Mouse (Mus musculus): ENCODE results near the gene Insrr. TPM values are rescaled to one million over a fixed set of nuclear protein-coding genes. Genes with fewer than 3 reads are reported as not detected.

Insrr gene
- polyA plus RNA-seq (2012; rRNA removed): 0.51 and 0.78 TPM in 2 replicates

DNA sequence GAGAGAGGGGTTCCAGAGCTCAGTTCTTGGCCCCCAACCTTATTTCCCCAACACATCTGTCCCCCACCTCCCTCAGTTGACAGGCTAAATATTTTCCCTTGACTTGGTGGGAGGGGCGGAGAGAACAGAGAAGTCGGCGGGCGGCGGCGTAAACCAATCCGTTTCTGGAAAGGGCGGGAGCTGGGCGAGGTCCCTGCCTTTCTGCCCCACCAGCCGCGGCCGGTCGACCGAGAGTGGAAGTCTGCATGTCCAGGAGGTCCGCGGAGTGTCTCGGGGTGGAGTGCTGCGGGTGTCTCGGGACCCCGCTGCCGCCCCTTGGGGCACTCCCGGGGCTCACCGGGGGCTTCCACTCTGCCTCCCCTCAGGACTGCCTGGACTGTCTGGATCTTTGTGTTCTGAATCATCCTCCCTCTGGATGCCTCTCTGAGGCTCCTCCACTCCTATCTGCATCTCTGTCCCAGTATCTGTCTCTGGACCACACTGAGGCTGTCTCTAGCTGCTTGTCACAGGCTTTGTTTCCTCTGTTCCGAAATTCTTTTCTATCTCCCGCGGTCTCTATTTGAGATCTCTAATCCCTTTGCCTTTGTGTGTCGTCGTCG lies at the start of gene Insrr:
TSS of gene Insrr (plus strand) at position 216 of the 599 bp plus-strand sequence.

DNA sequence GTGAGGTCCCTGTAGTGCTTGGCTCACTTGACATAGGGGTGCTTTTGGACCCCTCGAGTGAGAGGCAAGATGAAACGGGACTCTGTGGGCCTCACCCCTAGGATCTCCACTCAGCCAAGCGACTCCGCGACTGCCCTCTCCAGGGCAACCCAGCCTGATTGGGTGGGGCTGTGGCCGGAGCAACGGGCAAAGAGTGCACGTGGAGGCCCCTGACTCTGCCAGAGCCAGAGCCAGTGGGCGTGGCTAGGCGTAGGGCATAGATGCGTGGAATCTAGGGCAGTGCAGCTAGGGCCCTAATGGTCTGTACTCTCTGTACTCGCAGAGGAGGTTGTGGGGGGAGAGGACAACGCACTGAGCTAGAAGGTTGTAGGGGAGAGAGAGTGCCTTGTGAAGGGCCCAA lies 48.3 kb upstream of the Insrr start, which contains the start of gene Lrrc71:
TSS of gene Lrrc71 (minus strand) at position 195 of the 400 bp plus-strand sequence.

DNA sequence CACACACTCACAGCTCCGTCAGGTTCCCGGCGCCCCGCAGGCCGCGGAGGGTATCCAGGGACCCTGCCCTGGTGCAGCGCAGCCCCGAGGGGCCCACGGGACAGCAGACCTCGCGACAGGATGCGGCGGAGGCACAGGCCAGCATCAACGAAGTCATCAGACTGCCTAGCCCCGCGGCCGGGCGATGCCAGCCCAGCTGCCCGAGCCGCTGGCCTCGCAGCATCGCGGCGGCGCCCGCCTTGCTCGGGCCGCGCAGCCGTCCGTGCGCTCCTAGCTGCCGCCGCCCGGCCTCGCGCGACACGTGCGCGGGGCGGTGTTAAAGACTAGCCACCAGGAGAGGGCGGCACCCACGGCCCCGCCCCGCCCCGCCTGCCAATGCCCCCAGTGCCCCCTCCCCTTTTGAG lies 1.8 kb upstream of the Insrr start, which contains the start of gene Ntrk1:
TSS of gene Ntrk1 (minus strand) at position 241 of the 404 bp plus-strand sequence.

DNA sequence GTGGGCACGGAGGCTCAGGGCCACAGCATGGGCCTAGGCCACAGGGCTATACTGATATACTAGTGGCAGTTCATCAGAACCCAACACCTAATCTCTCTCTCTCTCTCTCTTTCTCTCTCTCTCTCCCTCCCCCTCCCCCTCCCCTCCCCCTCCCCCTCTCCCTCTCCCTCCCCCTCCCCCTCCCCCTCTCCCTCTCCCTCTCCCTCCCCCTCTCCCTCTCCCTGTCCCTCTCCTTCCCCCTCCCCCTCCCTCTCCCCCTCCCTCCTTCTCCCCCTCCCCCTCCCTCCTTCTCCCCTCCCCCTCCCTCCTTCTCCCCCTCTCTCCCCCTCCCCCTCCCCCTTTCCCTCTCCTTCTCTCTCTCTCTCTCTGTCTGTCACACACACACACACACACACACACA lies 27.5 kb downstream of the Insrr start, which contains the start of gene Pear1:
TSS of gene Pear1 (minus strand) at position 101 of the 400 bp plus-strand sequence.

DNA sequence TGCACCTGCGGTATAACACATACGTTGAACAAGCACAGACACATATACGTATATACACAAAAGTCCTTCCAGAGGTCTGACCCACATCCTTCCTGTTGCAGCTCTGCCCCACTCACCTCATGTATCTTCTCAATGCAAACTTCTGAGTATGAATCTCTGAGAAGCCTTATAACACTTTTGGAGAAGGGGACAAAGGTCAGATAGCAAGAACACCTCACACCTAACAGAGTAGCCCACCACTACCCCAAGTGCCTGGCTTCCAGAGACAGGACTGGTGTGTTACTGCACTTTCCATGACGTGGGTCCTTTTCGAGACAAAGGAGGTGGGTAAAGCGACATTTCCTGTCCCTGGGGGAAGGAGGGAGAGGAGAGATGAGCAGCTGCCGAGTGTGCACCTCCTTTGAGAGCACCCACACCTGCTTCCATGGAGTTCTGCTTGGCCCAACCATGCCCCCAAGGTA lies 49.9 kb downstream of the Insrr start, which contains the start of gene Sh2d2a:
TSS of gene Sh2d2a (plus strand) at position 106 of the 461 bp plus-strand sequence.

Other genes with a start within 250 kb of the Insrr start
- gene Arhgef11, start 179.4 kb upstream of the Insrr start, polyA plus RNA-seq (2012; rRNA removed): 39.5 and 42.8 TPM in 2 replicates
- gene Lrrc71, start 48.3 kb upstream of the Insrr start, polyA plus RNA-seq (2012; rRNA removed): 9.1 and 10.7 TPM in 2 replicates
- 4.4 and 5.1 TPM in 2 replicates for gene Ntrk1, start 1.8 kb upstream of the Insrr start, polyA plus RNA-seq (2012; rRNA removed)
- 123 and 134 TPM in 2 replicates for gene Pear1, start 27.4 kb downstream of the Insrr start, polyA plus RNA-seq (2012; rRNA removed)
- 0.92 and 1.1 TPM in 2 replicates for gene Sh2d2a, start 49.8 kb downstream of the Insrr start, polyA plus RNA-seq (2012; rRNA removed)
- gene Prcc, start 88.7 kb downstream of the Insrr start, polyA plus RNA-seq (2012; rRNA removed): 37.4 and 39.5 TPM in 2 replicates
- 75.4 and 79.0 TPM in 2 replicates for gene Hdgf, start 109.4 kb downstream of the Insrr start, polyA plus RNA-seq (2012; rRNA removed)
- 17.9 and 22.9 TPM in 2 replicates for gene Mrpl24, start 122.6 kb downstream of the Insrr start, polyA plus RNA-seq (2012; rRNA removed)
- gene Isg20l2, start 133.4 kb downstream of the Insrr start, polyA plus RNA-seq (2012; rRNA removed): 17.2 and 19.6 TPM in 2 replicates
- gene Rrnad1, start 133.8 kb downstream of the Insrr start, polyA plus RNA-seq (2012; rRNA removed): 54.9 and 58.7 TPM in 2 replicates
- 12.1 and 24.3 TPM in 2 replicates for gene Crabp2, start 151.7 kb downstream of the Insrr start, polyA plus RNA-seq (2012; rRNA removed)
- gene Nes, start 174.1 kb downstream of the Insrr start, polyA plus RNA-seq (2012; rRNA removed): 6.6 and 11.3 TPM in 2 replicates
- gene Bcan, start 203.3 kb downstream of the Insrr start, polyA plus RNA-seq (2012; rRNA removed): 41.0 and 47.3 TPM in 2 replicates
- gene Hapln2, start 230.6 kb downstream of the Insrr start, polyA plus RNA-seq (2012; rRNA removed): 0.12 and 1.2 TPM in 2 replicates
- gene Gpatch4, start 246.2 kb downstream of the Insrr start, polyA plus RNA-seq (2012; rRNA removed): 9.4 and 11.5 TPM in 2 replicates